Mouse (Mus musculus): ENCODE data around the gene Olah.

DNA sequence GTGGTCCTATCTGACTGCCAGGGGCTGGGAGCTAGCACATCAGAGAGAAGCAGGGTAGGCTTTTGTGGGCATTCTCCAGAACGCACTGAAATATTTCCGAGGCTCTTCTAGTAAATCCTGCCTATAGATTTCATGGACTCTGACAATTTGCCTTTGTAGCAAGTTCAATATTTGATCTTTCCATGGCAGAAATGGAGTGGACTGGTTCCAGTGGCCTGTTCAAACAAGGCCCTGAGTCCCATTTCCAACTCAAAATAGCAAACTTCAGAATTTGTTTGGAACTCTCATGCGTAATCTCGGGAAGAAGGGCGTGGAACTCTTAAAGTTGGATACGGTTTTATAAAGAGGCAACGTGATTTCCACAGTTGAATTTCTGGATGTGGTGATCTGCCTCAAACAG is 101.2 kb downstream of the Olah start:
- no peak for TF ChIP-seq CTCF (conservative IDR thresholded peaks at IDR 0.05 in 1 of 2, IDR thresholded peaks at IDR 0.05 in 1 of 2; ENCODE audit: low read depth in 2 of 2, low read length in 2 of 2)
- TF ChIP-seq POLR2A (IDR thresholded peaks at IDR 0.05; ENCODE audit: low read depth, low read length) = no peak
- TF ChIP-seq MEF2A (IDR thresholded peaks at IDR 0.05; ENCODE audit: borderline replicate concordance, low read depth, low read length) = no peak
- no peak for TF ChIP-seq TCF12 (IDR thresholded peaks at IDR 0.05; ENCODE audit: low read depth, low read length)
- TF ChIP-seq ZNF384 (IDR thresholded peaks at IDR 0.05; ENCODE audit: low read depth, low read length) = no peak
- no peak for TF ChIP-seq EP300 (IDR thresholded peaks at IDR 0.05; ENCODE audit: low read length)
- no peak for TF ChIP-seq ZC3H11A (IDR thresholded peaks at IDR 0.05; ENCODE audit: low read depth, low read length)
- no peak for TF ChIP-seq USF2 (conservative IDR thresholded peaks at IDR 0.05; ENCODE audit: low read depth, low read length)
- TF ChIP-seq USF1 (IDR thresholded peaks at IDR 0.05; ENCODE audit: low read depth, low read length) = no peak
- no peak for TF ChIP-seq E2F4 (IDR thresholded peaks at IDR 0.05; ENCODE audit: insufficient replicate concordance, low read depth, low read length)
- TF ChIP-seq BHLHE40 (IDR thresholded peaks at IDR 0.05; ENCODE audit: low read depth, low read length) = no peak

Measured in CH12.LX (cell line).